Mouse (Mus musculus) cerebellum, adult 2 months (tissue): ENCODE results near the gene Zfp385a.

Source experiments
- CTCF ChIP-seq: fragments of 200-500 bp; IDR thresholded peaks from 2 replicates; pipeline ENCODE4 v1.5.1; 2011; ENCODE audit warnings: low read depth, mild to moderate bottlenecking, control low read depth, low read length, moderate library complexity, borderline replicate concordance; ENCODE audit not compliant: insufficient read depth
- POLR2A ChIP-seq: fragments of 200-500 bp; IDR thresholded peaks from 2 replicates; pipeline ENCODE4 v1.6.1; 2011; ENCODE audit warnings: low read length, control low read depth, borderline replicate concordance; ENCODE audit not compliant: insufficient read depth

GRCm38 (mm10) chr15:103290417-103290816, 49.5 kb downstream of the Zfp385a start:
- TF ChIP-seq CTCF: no peak
- TF ChIP-seq POLR2A: no peak
